In genomic region chr17:16051713-16052112, GRCm38 (mm10) we compare ENCODE assay signal across 9 mouse cellular contexts.
DNase-seq lines count a peak whose midpoint lies in the region; ATAC-seq and TF ChIP-seq lines count a peak whose summit lies in the region.
"Had no signal": no experiment of that assay in that cellular context is flagged by ENCODE, and none has a peak within 500 bp of the region (broad histone marks: within the 10 kb centered on the region; RNA-seq: fewer than 3 reads in every experiment).

No protein-coding gene starts in this region.

- no peak overlapping the region for H3K27ac ChIP-seq in lung, embryonic 14.5 days (ENCODE audit: low read depth)

- H3K4me3 ChIP-seq in lung, embryonic 14.5 days (ENCODE audit: low read depth, low read length) = no peak overlapping the region
- H3K4me3 ChIP-seq: megakaryocyte, embryonic 14.5 days had no signal

- 38% methylated on average over 5 of the region's 5 CpGs for WGBS in lung, embryonic 14.5 days

- H3K36me3 ChIP-seq in lung, embryonic 14.5 days (ENCODE audit: insufficient read depth) = no peaks in the 10 kb centered on the region

- no peak for TF ChIP-seq CTCF in lung, embryonic 14.5 days (IDR thresholded peaks at IDR 0.05; ENCODE audit: low read depth)

- H3K9ac ChIP-seq in lung, embryonic 14.5 days = no peak overlapping the region

- no peaks in the 10 kb centered on the region for H3K9me3 ChIP-seq in lung, embryonic 14.5 days (ENCODE audit: low read depth, low read length)
- H3K9me3 ChIP-seq: megakaryocyte, embryonic 14.5 days had no signal

- no peak overlapping the region for H3K4me2 ChIP-seq in lung, embryonic 14.5 days

- ATAC-seq in lung, embryonic 14.5 days (ENCODE audit: insufficient read depth) = peak; percentile 21; the same call in 1 of the 2 replicates

- no peaks in the 10 kb centered on the region for H3K4me1 ChIP-seq in lung, embryonic 14.5 days (ENCODE audit: insufficient read depth)
- H3K4me1 ChIP-seq: megakaryocyte, embryonic 14.5 days had no signal

- DNase-seq in urinary bladder, postnatal 14 days (ENCODE audit: low spot score) = peak; percentile 20
- DNase-seq in urinary bladder, adult 18-20 months (ENCODE audit: low spot score in 2 of 2) = no peak
- DNase-seq in gastrocnemius, adult 8-10 months (ENCODE audit: low spot score in 2 of 2) = peak; percentile 9 to 11
- peak; percentile 81 for DNase-seq in lung, embryonic 14.5 days
- peak; percentile 5 for DNase-seq in yolk sac, embryonic 10.5 days (ENCODE audit: low spot score)
- no peak for DNase-seq in layer of hippocampus, adult 18-20 months (ENCODE audit: low spot score in 2 of 2)
- DNase-seq in cerebellum, adult 9-11 months = no peak
- no peak for DNase-seq in urinary bladder, adult 2 months (ENCODE audit: low spot score)

- no peaks in the 10 kb centered on the region for H3K27me3 ChIP-seq in lung, embryonic 14.5 days (ENCODE audit: insufficient read depth, low read length)
- H3K27me3 ChIP-seq: megakaryocyte, embryonic 14.5 days had no signal

Comparison
In these comparisons a context has a peak if more than half of its experiments do, and no peak if none do; other contexts are left out.
1. DNase-seq: peak in urinary bladder, postnatal 14 days (single experiment), gastrocnemius, adult 8-10 months (2 of 2), lung, embryonic 14.5 days (single experiment) and yolk sac, embryonic 10.5 days (single experiment); none in urinary bladder, adult 18-20 months (0 of 2), layer of hippocampus, adult 18-20 months (0 of 2), cerebellum, adult 9-11 months (single experiment) and urinary bladder, adult 2 months (single experiment).